36 mouse cellular contexts compared by ENCODE assay signal in genomic region chr4:46529722-46530121, GRCm38 (mm10). TPM values are rescaled to one million over a fixed set of nuclear protein-coding genes. Genes with fewer than 3 reads are reported as not detected.
DNase-seq lines count a peak whose midpoint lies in the region; ATAC-seq and TF ChIP-seq lines count a peak whose summit lies in the region.
"Had no signal": no experiment of that assay in that cellular context is flagged by ENCODE, and none has a peak within 500 bp of the region (broad histone marks: within the 10 kb centered on the region; RNA-seq: fewer than 3 reads in every experiment).

No protein-coding gene starts in this region.

- TF ChIP-seq CTCF in stomach, postnatal 0 days (IDR thresholded peaks at IDR 0.05; ENCODE audit: low read depth), result no peak
- no peak for TF ChIP-seq CTCF in liver, postnatal 0 days (IDR thresholded peaks at IDR 0.05; ENCODE audit: low read depth)

- no peak for DNase-seq in stomach, postnatal 0 days (ENCODE audit: low spot score)
- DNase-seq in liver, postnatal 0 days, result no peak
- no peak for DNase-seq in layer of hippocampus, adult 18-20 months (ENCODE audit: low spot score in 2 of 2)
- DNase-seq: adrenal gland, adult 2 months; adrenal gland, postnatal 36 days; B cell, adult 2 months; cerebellum, adult 18-20 months; embryo, embryonic 11 days; gastrocnemius, adult 2 months; gastrocnemius, postnatal 36 days; heart, adult 2 months; heart, postnatal 10 days; kidney, adult 8-10 months; kidney, postnatal 4 days; layer of hippocampus, adult 9-11 months; lung, adult 2 months; lung, postnatal 10 days; right cerebral cortex, postnatal 25 days; spleen, adult 18-20 months; thymus, adult 2 months; thymus, postnatal 4 days had no signal

- peaks cover 5% of the 10 kb centered on the region; the same call in 1 of the 2 replicates for H3K27me3 ChIP-seq in stomach, embryonic 16.5 days (ENCODE audit: control insufficient read depth, insufficient read depth, low read length)
- no peaks in the 10 kb centered on the region for H3K27me3 ChIP-seq in stomach, postnatal 0 days (ENCODE audit: control insufficient read depth, insufficient read depth, low read length)
- peaks cover 28% of the 10 kb centered on the region for H3K27me3 ChIP-seq in liver, embryonic 12.5 days (replicated peaks)
- H3K27me3 ChIP-seq in liver, postnatal 0 days (ENCODE audit: insufficient read depth, low read length), result no peaks in the 10 kb centered on the region
- H3K27me3 ChIP-seq: CH12.LX had no signal

- no peak overlapping the region for H3K4me2 ChIP-seq in stomach, embryonic 16.5 days (ENCODE audit: low read depth, low read length)
- no peak overlapping the region for H3K4me2 ChIP-seq in stomach, postnatal 0 days (replicated peaks; ENCODE audit: low read depth)
- H3K4me2 ChIP-seq in liver, embryonic 12.5 days, result no peak overlapping the region; the same call in 1 of the 2 replicates
- peak overlapping the region; percentile 32 for H3K4me2 ChIP-seq in liver, postnatal 0 days (ENCODE audit: low read depth, low read length)
- H3K4me2 ChIP-seq: heart, embryonic 13.5 days; hindbrain, embryonic 14.5 days; limb, embryonic 12.5 days; midbrain, embryonic 15.5 days; neural tube, embryonic 15.5 days had no signal

- no peak overlapping the region for H3K4me3 ChIP-seq in stomach, embryonic 16.5 days (replicated peaks; ENCODE audit: low read length)
- H3K4me3 ChIP-seq in stomach, postnatal 0 days (ENCODE audit: low read depth, low read length), result no peak overlapping the region
- no peak overlapping the region for H3K4me3 ChIP-seq in liver, embryonic 12.5 days
- H3K4me3 ChIP-seq in liver, postnatal 0 days (ENCODE audit: low read depth, low read length), result no peak overlapping the region
- H3K4me3 ChIP-seq: erythroblast, embryonic 14.5 days; gastrocnemius, adult 2 months; heart, adult 2 months; heart, embryonic 13.5 days; limb, embryonic 12.5 days; midbrain, embryonic 15.5 days; neural tube, embryonic 15.5 days had no signal

- no peak overlapping the region for H3K27ac ChIP-seq in stomach, embryonic 16.5 days (ENCODE audit: low read length)
- H3K27ac ChIP-seq in stomach, postnatal 0 days (replicated peaks), result no peak overlapping the region
- peak overlapping the region; percentile 64 for H3K27ac ChIP-seq in liver, embryonic 12.5 days
- peak overlapping the region; percentile 87 for H3K27ac ChIP-seq in liver, postnatal 0 days (ENCODE audit: low read depth)
- H3K27ac ChIP-seq: gastrocnemius, adult 2 months; heart, adult 2 months; heart, embryonic 13.5 days; hindbrain, embryonic 14.5 days; kidney, postnatal 0 days; limb, embryonic 12.5 days; macrophage; midbrain, embryonic 15.5 days; neural tube, embryonic 15.5 days had no signal

- peaks cover 4% of the 10 kb centered on the region; the same call in 1 of the 2 replicates for H3K4me1 ChIP-seq in stomach, embryonic 16.5 days (ENCODE audit: control insufficient read depth, insufficient read depth, low read length)
- H3K4me1 ChIP-seq in stomach, postnatal 0 days (replicated peaks; ENCODE audit: control insufficient read depth, insufficient read depth), result no peaks in the 10 kb centered on the region
- H3K4me1 ChIP-seq in liver, embryonic 12.5 days, result peaks cover 57% of the 10 kb centered on the region
- H3K4me1 ChIP-seq in liver, postnatal 0 days (ENCODE audit: insufficient read depth), result peaks cover 42% of the 10 kb centered on the region

- ATAC-seq in stomach, embryonic 16.5 days (ENCODE audit: insufficient read depth, low FRiP score), result 0 out of 2 replicates have a peak, but pooled peaks have one; percentile 27
- ATAC-seq in stomach, postnatal 0 days (ENCODE audit: low FRiP score, low TSS enrichment), result no peak
- peak; percentile 13; the same call in 1 of the 2 replicates for ATAC-seq in liver, embryonic 12.5 days
- ATAC-seq in liver, postnatal 0 days, result peak; percentile 58
- ATAC-seq in CD4-positive, CD25-positive, alpha-beta regulatory T cell, adult 4 months, result no peak
- ATAC-seq: activated CD4-positive, CD25-positive, alpha-beta regulatory T cell, adult 4 months; forebrain, embryonic 16.5 days; inflammation-experienced regulatory T-cells, adult 6 months; midbrain, embryonic 15.5 days had no signal

- H3K9me3 ChIP-seq in stomach, embryonic 16.5 days (replicated peaks; ENCODE audit: control insufficient read depth, low read length), result no peaks in the 10 kb centered on the region
- no peaks in the 10 kb centered on the region for H3K9me3 ChIP-seq in stomach, postnatal 0 days (ENCODE audit: control insufficient read depth, low read length)
- H3K9me3 ChIP-seq in liver, embryonic 12.5 days (replicated peaks), result no peaks in the 10 kb centered on the region
- no peaks in the 10 kb centered on the region for H3K9me3 ChIP-seq in liver, postnatal 0 days (ENCODE audit: low read length)
- H3K9me3 ChIP-seq: heart, embryonic 13.5 days; limb, embryonic 12.5 days; midbrain, embryonic 15.5 days; neural tube, embryonic 15.5 days had no signal

- 54% methylated on average over 7 of the region's 7 CpGs for WGBS in stomach, embryonic 16.5 days
- 53% methylated on average over 7 of the region's 7 CpGs for WGBS in stomach, postnatal 0 days
- 57% methylated on average over 7 of the region's 7 CpGs for WGBS in liver, embryonic 12.5 days (ENCODE audit: insufficient replicate concordance)
- 53% methylated on average over 7 of the region's 7 CpGs for WGBS in liver, postnatal 0 days (ENCODE audit: insufficient replicate concordance)

- no peak for TF ChIP-seq EP300 in stomach, postnatal 0 days (optimal IDR thresholded peaks at IDR 0.05)
- no peak for TF ChIP-seq EP300 in liver, postnatal 0 days (IDR thresholded peaks at IDR 0.05; ENCODE audit: low read depth)

- H3K36me3 ChIP-seq in stomach, embryonic 16.5 days (ENCODE audit: control insufficient read depth, insufficient read depth, low read length), result no peaks in the 10 kb centered on the region
- H3K36me3 ChIP-seq in stomach, postnatal 0 days (ENCODE audit: control insufficient read depth, insufficient read depth, low read length), result no peaks in the 10 kb centered on the region
- 0 out of 2 replicates have a peak, but pooled peaks cover 2% of the 10 kb centered on the region for H3K36me3 ChIP-seq in liver, embryonic 12.5 days
- H3K36me3 ChIP-seq in liver, postnatal 0 days (replicated peaks; ENCODE audit: insufficient read depth, low read length), result peaks cover 7% of the 10 kb centered on the region
- H3K36me3 ChIP-seq: heart, embryonic 13.5 days; limb, embryonic 12.5 days; midbrain, embryonic 15.5 days; neural tube, embryonic 15.5 days had no signal

- no peak overlapping the region for H3K9ac ChIP-seq in stomach, embryonic 16.5 days (ENCODE audit: low read length)
- no peak overlapping the region for H3K9ac ChIP-seq in stomach, postnatal 0 days (ENCODE audit: low read length)
- H3K9ac ChIP-seq in liver, embryonic 12.5 days, result no peak overlapping the region
- no peak overlapping the region for H3K9ac ChIP-seq in liver, postnatal 0 days (replicated peaks)
- H3K9ac ChIP-seq: heart, embryonic 13.5 days; hindbrain, embryonic 14.5 days; limb, embryonic 12.5 days; midbrain, embryonic 15.5 days; neural tube, embryonic 15.5 days had no signal

RNA-seq across cellular contexts. Expression of gene Trim14, which starts 6.2 kb away (rescaled TPM):
- 4.4 and 5.7 TPM in 2 replicates for polyA plus RNA-seq in stomach, embryonic 16.5 days (2015; fragmentation: Nextera tagmentation; extraction: Ambion mirVana)
- 4.0 and 4.5 TPM in 2 replicates for polyA plus RNA-seq in stomach, postnatal 0 days (2015; fragmentation: Nextera tagmentation; extraction: Ambion mirVana)
- polyA plus RNA-seq in liver, embryonic 12.5 days (2016; fragmentation: Nextera tagmentation; extraction: Ambion mirVana), result 8.5 and 8.9 TPM in 2 replicates
- 14.1 and 16.2 TPM in 2 replicates for polyA plus RNA-seq in liver, postnatal 0 days (2015; fragmentation: Nextera tagmentation; extraction: Ambion mirVana)
- polyA plus RNA-seq in CD4-positive, CD25-positive, alpha-beta regulatory T cell, adult 4 months (2017; shearing (Covaris generic)), result 10 to 100 TPM; 33.2 to 35.8 TPM
- 1 to 10 TPM in 1 of 2 experiments, under 1 TPM in 1; 0.67 to 1.4 TPM for total RNA-seq in layer of hippocampus, adult 18-20 months (2021)

RNA-seq across cellular contexts. Expression of gene Nans, which starts 40.7 kb away (rescaled TPM):
- polyA plus RNA-seq in stomach, embryonic 16.5 days (2015; fragmentation: Nextera tagmentation; extraction: Ambion mirVana), result 90.7 and 101 TPM in 2 replicates
- 65.1 and 67.7 TPM in 2 replicates for polyA plus RNA-seq in stomach, postnatal 0 days (2015; fragmentation: Nextera tagmentation; extraction: Ambion mirVana)
- 75.7 and 78.4 TPM in 2 replicates for polyA plus RNA-seq in liver, embryonic 12.5 days (2016; fragmentation: Nextera tagmentation; extraction: Ambion mirVana)
- 23.8 and 25.0 TPM in 2 replicates for polyA plus RNA-seq in liver, postnatal 0 days (2015; fragmentation: Nextera tagmentation; extraction: Ambion mirVana)
- 10 to 100 TPM; 67.1 to 69.6 TPM for polyA plus RNA-seq in CD4-positive, CD25-positive, alpha-beta regulatory T cell, adult 4 months (2017; shearing (Covaris generic))
- total RNA-seq in layer of hippocampus, adult 18-20 months (2021), result 10 to 100 TPM; 16.0 to 17.4 TPM

Comparison
In these comparisons a context has a peak if more than half of its experiments do, and no peak if none do; other contexts are left out.
1. ATAC-seq: peak in stomach, embryonic 16.5 days (single experiment), liver, embryonic 12.5 days (single experiment) and liver, postnatal 0 days (single experiment); none in stomach, postnatal 0 days (single experiment) and CD4-positive, CD25-positive, alpha-beta regulatory T cell, adult 4 months (single experiment).
2. H3K27ac ChIP-seq: peak in liver, embryonic 12.5 days (single experiment) and liver, postnatal 0 days (single experiment); none in stomach, embryonic 16.5 days (single experiment) and stomach, postnatal 0 days (single experiment).